Mouse (Mus musculus): ENCODE measurements at regions not wholly inside any gene's neighbourhood (a gene's known extent, or its start where the extent isn't known, plus 50 kb on each side); places are given as distances from the start of the nearest gene placed in this dataset.
"Not testable (repeated sequence)": the region's sequence is repeated elsewhere in the genome, so short reads cannot be mapped to it uniquely, and the experiment has no call there.

- DNase-seq = no peak
Measured at GRCm38 (mm10) chr12:93142265-93142664, 1293.3 kb upstream of the Sel1l start.

- no peak for DNase-seq
Measured at GRCm38 (mm10) chr12:93136395-93136794, 1287.4 kb upstream of the Sel1l start.

GRCm38 (mm10) chr12:93122216-93122615 is 1273.3 kb upstream of the Sel1l start:
- DNase-seq = no peak

GRCm38 (mm10) chr12:93088031-93088790 is 1239.3 kb upstream of the Sel1l start:
- DNase-seq = no peak

- no peak for DNase-seq
Measured at GRCm38 (mm10) chr12:93063864-93064263, 1214.9 kb upstream of the Sel1l start.

GRCm38 (mm10) chr12:93019633-93020032 is 1170.7 kb upstream of the Sel1l start:
- no peak for DNase-seq

- DNase-seq = no peak
Measured at GRCm38 (mm10) chr12:93011583-93011982, 1162.6 kb upstream of the Sel1l start.

GRCm38 (mm10) chr12:93006844-93007365 is 1157.9 kb upstream of the Sel1l start:
- DNase-seq = peak; percentile 8

GRCm38 (mm10) chr12:93003125-93003524 is 1154.2 kb upstream of the Sel1l start:
- DNase-seq = no peak

GRCm38 (mm10) chr12:92975698-92976097 is 1126.7 kb upstream of the Sel1l start:
- no peak for DNase-seq

- DNase-seq = no peak
Measured at GRCm38 (mm10) chr12:92944352-92944751, 1095.4 kb upstream of the Sel1l start.

GRCm38 (mm10) chr12:92927591-92927990 is 1078.6 kb upstream of the Sel1l start:
- no peak for DNase-seq

- no peak for DNase-seq
Measured at GRCm38 (mm10) chr12:92926942-92927341, 1078.0 kb upstream of the Sel1l start.

GRCm38 (mm10) chr12:92919920-92920319 is 1071.0 kb upstream of the Sel1l start:
- DNase-seq = no peak

GRCm38 (mm10) chr12:92916267-92916666 is 1067.3 kb upstream of the Sel1l start:
- no peak for DNase-seq

- DNase-seq = no peak
Measured at GRCm38 (mm10) chr12:92915776-92916175, 1066.8 kb upstream of the Sel1l start.

- no peak for DNase-seq
Measured at GRCm38 (mm10) chr12:92915203-92915602, 1066.2 kb upstream of the Sel1l start.

GRCm38 (mm10) chr12:92904382-92904781 is 1055.4 kb upstream of the Sel1l start:
- DNase-seq = no peak

- no peak for DNase-seq
Measured at GRCm38 (mm10) chr12:92892315-92892714, 1043.4 kb upstream of the Sel1l start.

GRCm38 (mm10) chr12:92891663-92892062 is 1042.7 kb upstream of the Sel1l start:
- not testable (repeated sequence) for DNase-seq

GRCm38 (mm10) chr12:92891126-92891525 is 1042.2 kb upstream of the Sel1l start:
- not testable (repeated sequence) for DNase-seq

GRCm38 (mm10) chr12:92887747-92888146 is 1038.8 kb upstream of the Sel1l start:
- no peak for DNase-seq

GRCm38 (mm10) chr12:92886394-92887075 is 1037.6 kb upstream of the Sel1l start:
- DNase-seq = not testable (repeated sequence)

- not testable (repeated sequence) for DNase-seq
Measured at GRCm38 (mm10) chr12:92884014-92884413, 1035.1 kb upstream of the Sel1l start.

All from kidney, postnatal 10 days (tissue).